Mouse (Mus musculus): ENCODE measurements around the gene Gdf15.

Gdf15 gene

DNA sequence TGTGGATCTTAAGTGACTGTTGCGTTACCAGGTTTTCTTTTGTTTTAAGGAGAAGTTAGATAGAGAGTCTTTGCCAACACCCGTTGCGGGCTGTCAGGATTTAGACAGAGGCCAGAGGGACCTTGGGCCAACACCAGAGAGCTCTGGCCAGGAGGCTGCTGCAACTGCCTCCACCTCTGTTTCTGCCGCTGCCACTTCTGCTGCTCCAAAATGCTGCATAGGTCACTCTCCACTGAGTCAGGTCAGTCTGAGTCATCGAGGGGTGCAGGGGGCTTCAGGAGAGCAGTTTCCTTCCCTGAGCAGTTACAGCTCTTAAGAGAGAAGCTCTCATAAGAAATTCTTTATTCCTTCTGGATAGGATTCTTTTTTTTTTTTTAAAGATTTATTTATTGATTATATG is 5.2 kb downstream of the Gdf15 start:
- WGBS = 79% methylated on average over 5 of the region's 5 CpGs

DNA sequence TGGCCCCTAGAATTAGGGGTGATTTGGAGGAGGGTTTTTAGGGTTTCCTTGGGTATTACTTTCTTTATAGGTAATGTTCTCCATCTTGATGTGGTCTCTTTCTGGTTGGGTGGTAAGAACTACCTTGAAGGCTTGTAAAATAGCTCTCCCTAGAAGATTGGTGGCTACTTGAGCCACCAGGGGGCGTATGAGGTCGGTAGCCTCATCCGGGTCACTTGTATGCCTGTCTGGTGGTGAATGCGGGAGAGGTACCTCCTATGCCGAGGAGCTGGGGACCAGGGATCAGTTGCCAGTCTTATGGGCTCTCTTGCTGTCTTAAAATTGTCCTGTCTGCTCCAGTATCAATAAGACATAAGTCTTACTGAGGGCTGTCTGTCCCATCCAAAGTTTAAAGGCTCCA is 7.2 kb downstream of the Gdf15 start:
- WGBS = 15% methylated on average over 5 of the region's 5 CpGs

DNA sequence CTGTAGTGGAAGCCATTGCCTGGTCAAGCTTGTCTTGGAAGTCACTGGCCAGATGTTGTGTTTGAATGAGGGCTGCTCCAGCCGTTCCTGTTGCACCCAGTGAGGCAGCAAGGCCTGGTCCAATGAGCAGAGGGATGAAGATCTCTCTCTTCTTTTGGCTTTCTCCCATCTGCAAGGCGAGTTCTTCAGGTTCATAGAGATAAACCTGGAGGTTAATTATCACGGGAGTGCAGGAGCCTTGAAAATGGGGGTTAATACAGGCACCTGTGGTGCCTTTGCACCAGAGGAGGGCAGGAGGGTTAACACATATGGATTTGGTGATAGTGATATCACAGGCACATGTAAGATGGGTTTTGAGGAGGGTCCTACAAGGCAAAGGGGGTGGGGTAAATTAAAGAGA is 10.0 kb downstream of the Gdf15 start:
- WGBS = 85% methylated on average over 3 of the region's 3 CpGs

DNA sequence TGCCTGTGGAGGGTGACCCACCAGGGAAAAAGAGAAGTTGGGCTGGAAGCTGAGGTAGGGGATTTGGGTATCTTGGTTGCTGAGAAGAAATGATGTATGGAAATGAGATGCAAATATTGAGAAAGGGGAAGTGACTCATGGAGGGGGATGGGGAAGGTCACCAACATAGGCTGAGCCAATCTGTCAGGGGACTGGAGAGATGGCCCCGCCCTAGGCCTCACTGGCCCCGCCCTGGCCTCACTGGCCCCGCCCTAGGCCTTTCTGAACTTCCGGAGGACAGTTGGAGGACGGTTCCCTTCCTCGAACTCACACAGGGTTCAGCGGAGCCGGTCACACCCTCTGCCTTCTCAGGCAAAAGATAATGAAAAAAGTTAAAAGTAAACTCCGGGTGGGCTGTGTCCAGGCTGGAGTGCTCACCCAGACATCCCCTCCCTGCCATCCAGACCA is 13.3 kb downstream of the Gdf15 start:
- 53% methylated on average over 9 of the region's 9 CpGs for WGBS

DNA sequence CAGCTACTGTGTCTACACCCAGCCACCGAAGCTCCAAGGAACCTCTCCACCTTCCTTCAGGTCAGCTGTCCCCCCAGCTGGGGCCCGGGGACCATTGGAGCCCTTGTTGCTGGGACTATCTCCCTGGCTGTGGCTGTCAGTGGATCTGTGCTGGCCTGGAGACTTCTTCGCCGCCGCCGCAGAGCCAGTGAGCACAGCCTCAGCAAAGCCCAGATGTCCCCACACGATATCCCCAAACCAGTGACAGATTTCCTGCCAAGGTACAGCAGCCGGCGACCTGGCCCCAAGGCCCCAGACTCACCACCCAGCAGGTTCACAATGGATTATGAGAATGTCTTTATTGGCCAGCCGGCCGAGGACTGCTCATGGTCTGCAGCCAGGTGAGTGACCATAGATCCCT is 14.3 kb downstream of the Gdf15 start:
- WGBS = 84% methylated on average over 11 of the region's 11 CpGs

DNA sequence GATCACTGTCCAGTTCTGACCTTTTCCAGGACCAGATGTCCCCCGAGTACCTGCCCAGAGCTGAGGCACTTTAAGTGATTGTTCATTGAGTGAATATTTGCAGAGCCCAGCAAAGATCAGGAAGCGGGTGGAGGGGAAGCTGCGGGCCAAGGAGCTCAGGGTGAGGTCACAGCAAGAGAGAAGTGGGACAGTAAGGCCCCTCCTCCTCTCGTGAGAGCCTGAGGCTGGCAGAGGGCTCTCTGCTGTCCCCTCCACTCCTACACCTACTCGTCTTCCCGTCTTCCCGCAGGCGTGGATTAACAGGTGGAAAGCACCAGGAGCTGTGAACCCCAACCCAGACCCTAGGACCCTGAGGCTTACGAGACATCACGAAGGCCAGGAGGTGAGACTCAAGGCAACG is 15.6 kb downstream of the Gdf15 start:
- 59% methylated on average over 11 of the region's 11 CpGs for WGBS

DNA sequence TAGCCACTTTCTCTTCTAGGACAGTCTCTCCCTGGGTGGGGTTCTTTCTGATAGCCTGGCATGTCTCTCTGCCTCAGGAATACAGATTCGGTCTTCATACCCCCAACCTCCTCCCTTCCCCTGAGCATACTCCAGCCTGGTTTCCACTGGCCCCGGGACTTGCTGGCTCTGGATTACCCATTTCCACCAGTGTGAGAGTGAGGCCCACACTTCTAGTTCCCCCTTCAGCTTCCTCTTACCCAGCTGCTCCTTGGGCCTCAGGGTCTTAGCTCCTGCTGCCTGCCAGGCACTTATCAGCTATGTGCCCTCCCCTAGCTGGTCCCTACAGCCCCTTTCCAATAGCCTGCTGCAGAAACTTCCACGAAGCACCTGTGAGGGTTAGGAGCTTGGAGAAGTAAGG is 16.4 kb downstream of the Gdf15 start, which contains the start of gene Lrrc25:
TSS of gene Lrrc25 (plus strand) at position 262 of the 400 bp plus-strand sequence.
- WGBS = 87% methylated on average over 3 of the region's 3 CpGs

DNA sequence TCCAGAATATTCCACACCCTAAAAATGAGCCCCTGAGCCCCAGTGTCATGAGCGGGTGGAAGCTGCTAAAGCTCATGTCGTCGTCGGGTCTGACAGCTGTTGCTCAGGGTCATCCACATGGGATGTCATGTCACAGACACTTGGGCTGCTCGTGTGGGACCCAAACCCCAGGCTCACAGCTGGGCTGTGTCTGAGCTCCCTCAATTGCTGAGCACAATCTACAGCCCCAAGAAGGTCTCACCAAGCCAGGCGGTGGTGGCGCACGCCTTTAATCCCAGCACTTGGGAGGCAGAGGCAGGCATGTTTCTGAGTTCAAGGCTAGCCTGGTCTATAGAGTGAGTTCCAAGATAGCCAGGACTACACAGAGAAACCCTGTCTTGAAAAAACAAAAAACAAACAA is 17.0 kb downstream of the Gdf15 start:
- 91% methylated on average over 8 of the region's 8 CpGs for WGBS

DNA sequence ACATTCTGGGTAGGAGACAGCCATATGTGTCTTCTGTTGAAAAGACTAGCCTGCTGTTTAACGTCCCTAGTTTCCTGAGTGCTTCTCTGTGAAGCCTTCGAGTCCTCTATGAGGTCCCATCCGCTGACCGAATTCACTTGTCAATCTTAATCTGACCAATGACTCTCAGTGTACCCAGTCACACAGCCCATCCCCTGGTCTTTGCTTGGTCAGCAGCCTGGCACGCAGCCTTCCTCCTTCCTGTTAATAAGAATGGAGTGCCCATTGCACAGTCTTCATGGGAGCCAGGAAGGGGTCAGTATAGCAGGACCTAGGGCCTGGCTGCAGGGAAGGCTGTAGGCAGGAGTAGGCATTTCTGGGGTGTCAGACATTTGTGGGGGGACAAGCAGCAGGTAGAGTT is 17.8 kb downstream of the Gdf15 start:
- 76% methylated on average over 5 of the region's 5 CpGs for WGBS

DNA sequence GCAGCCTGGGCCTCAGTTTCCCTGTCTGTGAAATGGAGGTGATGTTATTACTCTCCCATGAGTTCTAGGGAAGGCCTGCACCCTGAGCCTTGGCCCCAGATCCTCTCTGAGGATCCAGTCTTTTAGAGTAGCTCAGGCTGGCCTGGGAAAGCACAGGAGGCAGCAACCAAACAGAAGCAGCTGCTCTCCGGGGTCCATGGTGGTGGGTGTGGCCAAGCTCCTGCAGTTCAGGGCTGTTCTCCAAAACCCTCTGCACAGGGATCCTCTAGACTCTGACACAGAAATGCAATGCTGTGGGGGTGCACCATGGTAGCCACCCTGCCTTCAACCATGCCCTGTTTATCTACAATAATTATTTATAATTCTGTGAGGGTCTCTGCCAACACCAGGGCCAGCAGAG is 18.5 kb downstream of the Gdf15 start:
- 25% methylated on average over 1 of the region's 1 CpGs for WGBS

DNA sequence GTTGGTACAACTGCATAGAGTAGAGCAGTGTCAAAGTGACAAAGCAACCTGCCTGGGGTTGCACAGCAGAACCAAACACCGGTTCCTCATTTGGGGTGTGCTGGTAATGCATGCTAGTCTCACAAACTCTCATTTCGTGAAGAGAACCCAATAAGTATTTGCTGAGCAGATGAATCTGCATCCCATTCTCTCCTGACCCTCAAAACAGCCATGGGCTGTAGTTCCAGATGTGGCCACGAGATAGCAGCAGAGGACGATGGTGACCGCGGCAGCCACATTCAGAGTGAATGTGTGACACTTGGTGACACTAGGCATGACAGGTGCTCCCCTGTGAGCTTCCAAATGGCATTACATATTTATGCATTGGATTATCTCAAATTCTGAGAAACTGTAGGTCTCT is 20.4 kb downstream of the Gdf15 start:
- 0% methylated on average over 6 of the region's 6 CpGs for WGBS

DNA sequence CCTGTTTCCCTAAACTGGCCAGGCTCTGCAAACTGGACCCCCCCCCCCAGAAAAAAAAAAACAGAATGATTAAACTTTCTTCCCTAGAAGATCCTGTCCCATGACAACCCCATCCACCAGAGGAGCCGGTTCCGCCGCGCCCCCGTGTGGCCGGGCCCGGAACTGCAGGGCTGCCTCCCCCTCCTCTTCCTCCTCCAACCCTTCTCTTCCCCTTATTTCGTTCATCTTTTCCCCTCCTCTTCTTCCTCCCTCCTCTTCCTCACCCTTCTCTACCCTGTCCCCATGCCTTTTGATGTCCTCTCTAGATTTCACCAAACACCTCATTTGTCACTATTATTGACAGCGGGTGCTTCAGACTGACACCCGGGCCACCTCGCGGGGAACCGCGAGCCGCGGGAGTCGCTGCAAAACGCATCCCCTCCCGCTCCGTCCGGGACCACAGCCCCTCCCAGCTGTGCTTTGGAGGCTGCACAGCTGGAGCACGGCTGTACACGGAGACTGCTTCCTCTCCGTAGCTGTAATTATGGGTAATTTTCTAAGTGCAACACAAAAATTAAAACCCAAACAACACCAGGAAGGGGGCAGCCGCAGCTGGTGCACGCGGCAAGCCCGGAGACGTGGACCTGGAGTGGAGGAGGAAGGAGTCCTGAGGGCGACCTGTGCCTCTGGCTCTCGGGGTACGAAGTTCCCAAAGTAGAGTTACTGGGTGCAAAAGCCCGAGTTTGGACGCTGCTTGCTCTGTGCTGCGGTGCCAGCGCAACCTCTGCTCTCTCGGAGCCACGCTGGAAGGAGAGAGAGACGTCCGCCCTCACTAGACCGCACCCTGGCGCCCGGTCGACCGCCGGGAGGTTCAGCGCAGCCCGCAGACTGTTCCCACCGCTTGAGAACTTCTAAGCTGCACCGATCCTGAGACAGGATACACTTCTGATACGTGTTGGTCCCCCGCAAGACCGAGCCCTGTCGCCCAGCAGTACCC is 21.2 kb downstream of the Gdf15 start:
- under 1% methylated on average over 54 of the region's 54 CpGs for WGBS

DNA sequence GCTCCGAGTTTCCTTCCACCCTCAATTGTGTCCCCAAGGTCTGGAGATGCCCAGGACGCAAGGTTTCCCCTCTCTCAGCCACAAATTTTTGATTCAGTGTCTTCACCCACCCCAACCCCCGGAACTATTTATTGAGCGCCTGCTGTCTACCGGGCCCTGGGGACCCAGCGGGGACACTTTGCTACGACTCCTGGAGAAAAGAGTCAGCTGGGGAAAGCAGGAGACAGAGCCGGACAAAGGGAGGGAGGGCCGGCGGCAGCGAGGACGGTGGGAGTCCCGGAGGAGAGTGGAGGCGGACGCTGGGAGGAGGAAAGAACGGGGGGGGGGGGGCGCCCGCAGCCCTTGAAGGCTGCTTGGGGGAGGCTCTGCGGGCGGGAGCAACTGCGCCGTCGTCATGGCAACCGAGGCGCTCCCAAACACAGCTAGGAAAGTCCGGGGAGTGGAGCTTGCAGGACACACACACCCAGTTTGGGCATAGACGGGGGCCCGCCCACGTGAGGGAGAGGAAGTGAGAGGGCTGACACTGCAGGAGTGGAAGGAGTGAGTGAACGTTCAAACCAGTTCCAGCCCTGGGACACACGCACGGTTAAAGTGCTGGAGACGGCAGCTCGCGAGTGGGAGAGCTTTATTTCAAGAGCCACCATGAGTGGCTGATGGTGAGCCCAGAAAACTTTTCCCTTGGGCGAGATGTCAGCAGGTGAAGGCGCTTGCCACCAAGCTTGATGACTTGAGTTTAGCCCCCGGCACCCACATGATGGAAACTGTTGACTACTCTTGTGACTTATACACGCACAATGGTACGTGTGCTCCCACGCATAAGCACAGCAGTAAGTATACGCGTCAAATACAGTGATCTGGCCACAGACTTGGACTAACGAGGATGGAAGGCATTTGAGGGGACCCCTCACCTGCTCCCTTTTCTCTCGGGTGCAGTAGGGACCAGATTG is 22.1 kb downstream of the Gdf15 start:
- under 1% methylated on average over 43 of the region's 45 CpGs for WGBS

DNA sequence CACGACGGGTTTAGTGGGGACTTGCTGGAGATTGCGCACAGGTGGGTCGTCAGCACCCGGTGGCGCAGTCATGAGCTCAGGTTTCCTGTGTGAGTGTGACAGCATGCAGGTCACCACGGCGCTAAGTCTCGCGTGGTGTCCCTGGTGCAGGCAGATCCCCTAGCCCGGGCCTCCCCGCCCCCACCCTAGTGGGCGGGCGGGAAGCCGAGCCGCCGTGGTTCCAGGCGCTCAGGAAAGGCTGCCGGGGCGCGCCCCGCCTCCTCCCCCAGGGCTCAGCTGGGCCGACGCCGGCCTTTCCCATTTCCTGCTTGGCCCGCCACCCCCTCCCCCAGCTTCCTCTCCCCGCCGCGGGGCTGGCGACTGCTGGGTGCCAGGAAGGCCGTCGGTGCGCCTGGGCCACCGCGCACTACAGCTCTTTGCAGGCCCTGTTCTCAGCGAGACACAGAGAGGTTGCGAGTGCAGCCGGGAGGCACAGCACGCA is 22.8 kb downstream of the Gdf15 start:
- WGBS = under 1% methylated on average over 39 of the region's 39 CpGs

DNA sequence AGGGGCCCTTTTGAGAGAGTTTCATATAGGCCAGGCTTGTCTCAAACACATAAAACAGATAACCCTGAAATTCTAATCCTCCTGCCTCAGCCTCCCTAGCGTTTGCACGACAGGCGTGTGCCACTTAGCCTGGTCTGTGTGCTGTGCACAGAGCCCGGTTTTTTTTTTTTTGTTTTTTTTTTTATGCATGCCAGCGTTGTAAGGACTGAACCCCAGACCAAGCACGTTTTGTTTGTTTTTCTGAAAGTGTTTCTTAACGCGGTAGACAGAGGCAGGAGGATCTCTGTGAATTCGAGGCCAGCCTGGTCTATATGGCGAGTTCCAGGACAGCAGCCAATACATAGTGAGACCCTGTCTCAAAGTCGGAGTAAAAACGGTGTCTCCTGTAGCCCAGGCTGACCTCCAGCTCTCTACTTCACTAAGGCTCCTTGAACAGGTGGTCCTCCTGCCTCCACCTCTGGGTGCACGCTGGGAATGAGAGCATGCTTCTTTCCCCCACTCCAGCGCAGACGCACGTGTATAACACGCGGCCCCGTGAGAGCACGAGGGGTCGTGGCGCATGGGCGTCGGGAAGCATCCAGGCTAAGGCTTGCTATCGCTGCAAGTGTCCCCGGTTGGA is 23.4 kb downstream of the Gdf15 start, which contains the start of gene Ssbp4:
TSS of gene Ssbp4 (minus strand) at position 124 of the 619 bp plus-strand sequence.
- WGBS = 5% methylated on average over 26 of the region's 26 CpGs

DNA sequence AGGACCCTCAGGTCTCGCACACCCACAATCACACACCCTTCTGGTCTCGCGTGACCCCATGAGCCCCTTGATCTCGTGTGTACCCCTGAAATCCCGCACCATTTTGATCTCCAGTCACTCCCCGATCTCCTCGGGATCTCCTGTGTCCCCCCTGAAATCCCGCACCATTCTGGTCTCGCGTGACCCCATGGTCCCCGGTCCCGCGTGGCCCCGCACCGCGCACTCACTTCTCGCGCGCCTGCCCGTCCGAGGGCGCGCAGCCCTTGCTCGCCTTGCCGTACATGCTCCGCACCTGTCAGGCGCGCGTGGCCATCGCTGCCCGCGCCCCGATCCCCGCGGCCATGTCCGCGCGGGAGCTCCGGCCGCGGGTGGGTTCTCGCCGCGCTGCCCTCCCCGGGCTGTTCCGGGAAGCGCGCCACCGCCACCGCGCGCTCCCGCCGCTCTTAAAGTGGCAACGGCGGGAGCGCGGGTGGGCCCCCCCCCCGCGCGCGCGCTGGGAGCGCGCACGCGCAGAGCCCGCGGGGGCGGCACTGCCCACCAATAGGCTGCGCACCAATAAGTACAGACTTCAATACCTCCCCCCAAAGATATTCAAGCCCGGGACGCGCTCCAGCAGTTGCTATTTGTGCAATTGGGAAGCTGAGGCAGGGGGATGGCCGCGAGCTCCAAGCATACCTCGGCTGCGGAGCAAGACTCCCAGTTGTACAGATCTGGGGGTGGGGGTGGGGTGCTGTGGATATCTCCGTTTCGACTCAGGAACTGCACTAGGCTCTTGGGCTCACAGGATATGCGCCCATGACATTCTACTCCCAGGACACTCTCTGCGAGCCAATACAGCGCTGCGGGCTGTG is 24.1 kb downstream of the Gdf15 start:
- WGBS = under 1% methylated on average over 84 of the region's 84 CpGs

DNA sequence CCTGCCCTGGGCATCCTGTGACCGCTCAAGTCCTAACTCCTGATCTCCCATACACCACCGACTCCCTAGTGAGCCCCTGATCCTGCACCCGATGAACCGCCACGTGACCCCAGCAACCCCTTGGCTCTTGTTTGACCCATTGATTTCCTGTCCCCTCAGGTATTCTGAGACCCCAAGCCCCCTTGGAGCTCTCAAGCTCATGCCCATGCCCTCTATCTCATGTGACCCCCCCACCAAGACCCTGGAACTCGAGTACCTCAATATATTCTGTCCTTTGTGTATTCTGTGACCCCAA is 24.7 kb downstream of the Gdf15 start:
- WGBS = 9% methylated on average over 6 of the region's 6 CpGs

DNA sequence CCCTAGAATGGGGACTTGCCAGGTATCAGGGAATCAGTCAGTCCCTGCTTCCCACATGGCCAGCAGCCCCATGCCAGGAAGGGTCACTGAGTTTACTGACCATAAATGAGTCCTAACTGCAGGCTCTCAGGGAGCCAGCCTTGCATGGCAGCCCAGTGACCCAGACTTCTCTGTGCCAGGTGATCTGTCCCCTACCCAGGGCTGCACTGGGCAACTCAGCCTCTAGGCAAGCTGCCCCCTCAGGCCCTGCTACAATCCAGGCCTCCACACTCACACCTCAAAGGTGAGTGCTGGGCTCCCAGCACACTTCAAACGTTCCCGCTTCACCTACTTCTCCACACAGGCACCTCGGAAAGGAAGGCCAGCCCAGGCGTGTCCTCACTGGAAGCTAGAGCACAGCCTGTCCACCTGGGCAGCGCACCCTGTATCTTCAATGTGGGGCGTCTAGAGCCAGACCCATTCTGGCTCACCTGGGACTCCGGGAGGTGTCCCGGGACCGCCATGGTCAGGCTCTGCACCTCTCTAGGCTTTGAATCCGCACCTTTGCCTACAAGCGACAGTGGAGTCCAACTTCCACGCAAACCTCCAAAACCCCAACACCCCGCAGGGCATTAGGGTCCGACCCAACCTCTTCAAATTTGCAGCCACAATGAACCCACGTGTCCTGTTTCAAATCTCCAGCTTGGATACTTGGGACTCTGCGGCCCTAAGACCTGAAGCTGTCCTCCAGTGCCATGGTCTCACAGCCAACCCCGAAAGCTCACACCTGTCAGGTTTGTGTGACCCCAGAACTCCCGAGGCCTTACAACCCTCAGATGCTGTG is 25.3 kb downstream of the Gdf15 start:
- WGBS = 62% methylated on average over 18 of the region's 18 CpGs

DNA sequence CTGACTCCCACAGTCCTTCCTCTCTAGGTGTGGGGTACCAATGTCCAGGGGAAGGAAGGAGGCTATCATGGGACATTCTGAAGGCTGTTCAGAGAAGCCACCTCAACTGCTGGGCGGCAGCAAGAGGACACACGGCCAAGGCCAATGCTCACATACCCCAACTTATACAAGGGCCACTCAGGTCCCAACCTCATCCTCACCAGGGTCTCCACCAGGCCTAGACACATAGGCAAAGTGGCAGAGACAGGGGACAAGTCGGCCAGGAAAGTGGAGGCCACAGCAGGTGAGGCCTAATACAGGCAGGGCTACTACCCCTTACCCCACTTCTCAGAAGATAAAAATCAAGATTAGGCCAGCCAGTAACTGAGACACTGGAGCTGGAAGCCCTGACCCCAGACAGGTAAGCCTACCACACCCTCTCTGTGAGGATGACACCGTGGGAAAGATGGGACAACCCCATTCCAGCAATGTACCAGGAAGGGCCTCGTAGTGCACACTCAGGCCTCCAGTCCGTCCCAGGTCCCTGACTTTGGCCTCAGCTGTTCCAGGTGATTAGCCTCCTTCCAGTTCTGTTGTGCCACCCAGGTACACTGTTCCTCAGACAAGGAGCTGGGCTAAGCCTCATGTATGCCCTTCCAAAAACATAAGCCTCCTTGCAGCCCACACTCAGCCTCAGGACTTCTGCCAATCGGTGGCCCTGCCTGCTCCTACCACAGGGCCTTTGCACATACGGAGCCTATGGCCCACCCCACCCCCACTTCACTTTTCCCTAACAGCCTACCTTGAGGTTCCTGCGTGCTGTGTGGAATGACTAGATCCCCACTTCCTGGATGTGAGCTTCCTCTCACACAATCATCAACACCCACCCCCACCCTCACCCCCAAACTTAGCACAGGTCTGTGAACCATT is 26.1 kb downstream of the Gdf15 start:
- 80% methylated on average over 9 of the region's 9 CpGs for WGBS

All from cerebral cortex, adult 2 months (tissue).